Mouse (Mus musculus): ENCODE measurements around the gene Diaph2.

DNA sequence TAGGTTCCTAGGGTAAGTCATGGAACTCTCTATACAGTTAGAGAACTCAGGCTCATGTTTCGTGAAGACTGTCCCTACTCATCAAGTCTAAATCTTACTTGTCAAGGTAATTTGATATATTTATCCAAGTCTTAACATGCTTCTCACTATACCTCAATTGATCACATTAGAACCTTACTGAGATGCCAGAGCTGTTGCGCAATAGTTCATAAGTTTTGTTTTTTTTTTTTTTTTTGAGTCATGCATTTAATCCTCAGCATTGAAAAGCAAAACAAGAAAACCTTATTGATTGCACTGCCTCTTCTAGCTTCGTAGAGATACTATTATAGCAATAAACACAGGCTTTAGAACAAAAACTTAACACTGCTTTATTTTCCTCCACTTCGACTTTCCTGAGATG, 529.6 kb downstream of the Diaph2 start:
- TF ChIP-seq CTCF (IDR thresholded peaks at IDR 0.05; ENCODE audit: extremely low read depth, insufficient read depth, insufficient read length, insufficient replicate concordance) (no peak), POLR2A (IDR thresholded peaks at IDR 0.05; ENCODE audit: low read depth, low read length) (no peak)
